Mouse (Mus musculus) liver, embryonic 11.5 days (tissue): ENCODE data around the gene Apom. TPM values are rescaled to one million over a fixed set of nuclear protein-coding genes. Genes with fewer than 3 reads are reported as not detected.
"Not testable (repeated sequence)": the region's sequence is repeated elsewhere in the genome, so short reads cannot be mapped to it uniquely, and the experiment has no call there.

Source experiments
- ATAC-seq: fragments of 200-750 bp; cut with Nextera tagmentation; replicated peaks from 2 replicates; pipeline ENCODE4 v1.8.0; 2017; ENCODE audit warnings: moderate number of reproducible peaks, mild to moderate bottlenecking, moderate TSS enrichment, moderate library complexity; ENCODE audit not compliant: low FRiP score
- DNase-seq: peaks from one replicate; pipeline ENCODE4 v3.0.0-alpha.2; 2017; ENCODE audit warnings: low spot score
- H3K27ac ChIP-seq: fragments of 300-500 bp; sonication (generic); 2 replicates; pipeline ENCODE4 v1.5.1; 2014; ENCODE audit warnings: mild to moderate bottlenecking, low read depth, low read length, control low read depth
- H3K27me3 ChIP-seq: fragments of 300-500 bp; sonication (generic); replicated peaks from 2 replicates; pipeline ENCODE4 v1.6.1; 2014; ENCODE audit warnings: low read length, mixed read lengths; ENCODE audit not compliant: control insufficient read depth, insufficient read depth
- H3K36me3 ChIP-seq: fragments of 300-500 bp; sonication (generic); 2 replicates; pipeline ENCODE4 v1.6.1; 2014; ENCODE audit warnings: mild to moderate bottlenecking, low read length, moderate library complexity, mixed read lengths; ENCODE audit not compliant: control insufficient read depth, insufficient read depth
- H3K4me1 ChIP-seq: fragments of 300-500 bp; sonication (generic); replicated peaks from 2 replicates; pipeline ENCODE4 v1.6.1; 2014; ENCODE audit warnings: low read length, mixed read lengths; ENCODE audit not compliant: control insufficient read depth, insufficient read depth
- H3K4me2 ChIP-seq: fragments of 300-500 bp; sonication (generic); 2 replicates; pipeline ENCODE4 v1.6.1; 2014; ENCODE audit warnings: mild to moderate bottlenecking, control low read depth, moderate library complexity
- H3K4me3 ChIP-seq: fragments of 300-500 bp; sonication (generic); 2 replicates; pipeline ENCODE4 v1.5.1; 2014; ENCODE audit warnings: low read depth, low read length, control low read depth
- H3K9ac ChIP-seq: fragments of 300-500 bp; sonication (generic); 2 replicates; pipeline ENCODE4 v1.6.1; 2014; ENCODE audit warnings: low read depth, low read length, control low read depth
- H3K9me3 ChIP-seq: fragments of 300-500 bp; sonication (generic); 2 replicates; pipeline ENCODE4 v1.6.1; 2016; ENCODE audit warnings: low read length, inconsistent platforms, mixed read lengths; ENCODE audit not compliant: control insufficient read depth
- WGBS: fragments of 180-500 bp; shearing (Covaris S2); extraction: QIAGEN DNeasy Blood & Tissue Kit; methylation state at CpG from one replicate; pipeline ENCODE4 v1.1.7; 2014; 5-methylcytosine and 5-hydroxymethylcytosine counted together
- polyA plus RNA-seq: library from polyadenylated mRNA; unstranded; fragments of >200 nt; fragmentation: Nextera tagmentation; extraction: Ambion mirVana; gene quantifications from 2 replicates; pipeline ENCODE4 v1.2.1, GENCODE M21; 2014

The Apom gene
- polyA plus RNA-seq, 1 experiment from 2014 or later: 429 TPM

- DNase-seq (no peak), ATAC-seq (no peak)
- Histone ChIP-seq H3K27me3 (no peaks in the 10 kb centered on the region), H3K9me3 (no peaks in the 10 kb centered on the region), H3K9ac (peak overlapping the region; percentile 79), H3K4me3 (peak overlapping the region; percentile 63), H3K4me1 (peaks cover 20% of the 10 kb centered on the region), H3K36me3 (peaks cover 6% of the 10 kb centered on the region; the same call in 1 of the 2 replicates), H3K27ac (peak overlapping the region; percentile 77; the same call in 1 of the 2 replicates), H3K4me2 (peak overlapping the region; percentile 85)
- WGBS: 50% methylated on average over 13 of the region's 13 CpGs
Measured at GRCm38 (mm10) chr17:35127017-35127416, 4.8 kb downstream of the Apom start.

DNA sequence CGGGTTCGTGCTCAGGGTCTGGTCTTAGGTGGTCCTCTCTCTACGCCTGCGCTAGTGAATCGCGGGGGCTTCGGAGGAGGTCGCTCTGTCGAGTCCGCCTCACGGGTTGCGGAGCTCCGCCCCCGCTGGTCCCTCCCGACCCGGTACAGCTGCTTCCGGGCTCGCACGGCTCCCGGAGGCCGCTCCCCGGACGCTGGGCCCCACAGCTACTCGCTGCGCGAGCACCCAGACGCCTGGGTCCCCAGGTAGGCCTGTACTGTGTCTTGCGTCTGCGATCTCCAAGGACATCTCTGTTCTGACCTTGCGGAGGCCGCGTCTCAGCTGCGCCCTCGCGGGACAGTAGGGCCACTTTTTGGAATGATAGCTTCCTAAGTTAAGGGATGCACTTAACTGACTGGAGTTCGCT is 5.6 kb downstream of the Apom start, which contains the start of gene D17H6S53E:
TSS of gene D17H6S53E (plus strand) at position 168 of the 406 bp plus-strand sequence.
- DNase-seq (peak; percentile 79), ATAC-seq (peak; percentile 79)
- H3K9ac ChIP-seq: peak within 1 kb of the TSS; percentile 79
- H3K27me3 ChIP-seq: no peaks in the 10 kb centered on the region
- peaks cover 6% of the 10 kb centered on the region; the same call in 1 of the 2 replicates for H3K36me3 ChIP-seq
- H3K4me3 ChIP-seq: peak within 1 kb of the TSS; percentile 63
- under 1% methylated on average over 36 of the region's 36 CpGs for WGBS
- no peaks in the 10 kb centered on the region for H3K9me3 ChIP-seq
- H3K27ac ChIP-seq: peak within 1 kb of the TSS; percentile 77
- H3K4me1 ChIP-seq: peaks cover 20% of the 10 kb centered on the region
- H3K4me2 ChIP-seq: peak within 1 kb of the TSS; percentile 85

DNA sequence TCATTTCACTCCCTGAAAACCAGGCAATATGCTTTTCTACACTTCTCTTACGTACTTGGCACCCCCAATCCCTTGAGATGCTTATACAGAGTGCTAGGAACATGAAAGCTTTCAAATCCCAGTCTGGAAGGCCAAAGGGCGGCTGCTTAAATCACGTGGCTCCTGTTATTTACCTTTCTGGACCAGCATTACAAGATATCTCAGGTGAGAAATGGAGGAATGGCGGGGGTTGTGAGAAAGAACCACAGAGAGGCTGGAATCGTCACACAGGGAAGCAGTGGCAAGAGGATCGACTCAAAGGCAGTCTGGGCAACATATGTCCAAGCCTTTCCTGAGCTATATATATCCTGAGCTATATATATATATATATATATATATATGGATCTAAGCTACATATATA is 6.3 kb downstream of the Apom start:
- Histone ChIP-seq H3K9me3 (no peaks in the 10 kb centered on the region), H3K4me1 (peaks cover 20% of the 10 kb centered on the region), H3K27me3 (no peaks in the 10 kb centered on the region), H3K36me3 (0 out of 2 replicates have a peak, but pooled peaks cover 6% of the 10 kb centered on the region), H3K4me3 (peak overlapping the region; percentile 63), H3K9ac (peak overlapping the region; percentile 79), H3K27ac (peak overlapping the region; percentile 77), H3K4me2 (peak overlapping the region; percentile 85)
- DNase-seq (no peak), ATAC-seq (no peak)
- 30% methylated on average over 6 of the region's 6 CpGs for WGBS

- Histone ChIP-seq H3K27ac (no peak overlapping the region), H3K9ac (no peak overlapping the region), H3K4me1 (peaks cover 24% of the 10 kb centered on the region), H3K27me3 (no peaks in the 10 kb centered on the region), H3K9me3 (no peaks in the 10 kb centered on the region), H3K4me2 (peak overlapping the region; percentile 85), H3K36me3 (0 out of 2 replicates have a peak, but pooled peaks cover 2% of the 10 kb centered on the region), H3K4me3 (peak overlapping the region; percentile 63; the same call in 1 of the 2 replicates)
- 100% methylated on average over 1 of the region's 1 CpGs for WGBS
- no peak for ATAC-seq
- DNase-seq: no peak
Measured at GRCm38 (mm10) chr17:35125081-35125480, 6.8 kb downstream of the Apom start.

DNA sequence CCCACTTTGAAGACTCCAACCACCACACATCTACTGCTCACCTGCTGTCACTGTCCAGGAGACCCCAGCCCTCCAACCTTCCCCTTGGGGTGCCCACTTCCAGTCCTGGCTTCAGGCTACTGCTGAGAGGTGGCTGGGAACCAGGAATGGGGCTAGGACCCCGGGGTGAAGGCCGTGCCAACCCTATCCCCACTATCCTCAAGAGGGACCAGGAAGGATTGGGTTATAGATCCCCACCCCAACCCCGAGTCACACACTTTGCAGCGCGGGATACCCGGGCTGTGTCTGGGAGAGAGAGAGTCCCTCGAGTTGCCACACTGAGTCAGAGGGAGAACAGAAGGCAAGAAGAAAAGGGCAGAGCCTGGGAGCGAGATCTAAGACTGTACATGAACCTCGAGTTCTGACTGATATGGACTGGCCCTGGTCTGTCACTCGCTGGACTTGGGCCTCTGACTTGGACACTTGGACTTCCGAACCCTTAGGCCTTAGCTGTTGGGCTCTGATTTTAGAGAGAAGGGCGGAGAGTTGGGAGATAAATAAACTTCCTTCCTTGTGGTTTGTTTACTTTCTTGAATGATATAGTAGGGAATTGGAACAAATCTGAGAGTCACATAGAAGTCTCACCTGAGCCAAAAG is 7.5 kb downstream of the Apom start:
- DNase-seq, H3K4me3 ChIP-seq, H3K4me2 ChIP-seq, H3K27ac ChIP-seq, H3K36me3 ChIP-seq, ATAC-seq, H3K9ac ChIP-seq, H3K9me3 ChIP-seq, H3K27me3 ChIP-seq: not testable (repeated sequence)
- H3K4me1 ChIP-seq: peaks cover 26% of the 10 kb centered on the region
- 89% methylated on average over 12 of the region's 12 CpGs for WGBS

DNA sequence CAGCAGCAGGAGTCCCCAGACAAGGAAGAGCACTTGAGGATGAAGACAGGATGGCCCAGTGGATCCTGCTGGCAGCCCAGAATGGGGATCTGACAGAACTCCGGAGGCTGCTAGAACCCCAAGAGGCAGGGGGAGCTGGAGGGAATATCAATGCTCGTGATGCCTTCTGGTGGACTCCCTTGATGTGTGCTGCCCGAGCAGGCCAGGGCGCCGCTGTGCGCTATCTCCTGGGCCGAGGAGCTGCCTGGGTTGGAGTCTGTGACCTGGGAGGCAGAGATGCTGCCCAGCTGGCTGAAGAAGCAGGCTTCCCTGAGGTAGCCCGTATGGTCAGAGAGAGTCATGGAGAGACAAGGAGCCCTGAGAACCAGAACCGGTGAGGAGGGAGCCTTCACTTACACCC is 8.6 kb downstream of the Apom start:
- DNase-seq, H3K27ac ChIP-seq, H3K9ac ChIP-seq, ATAC-seq, H3K4me3 ChIP-seq, H3K4me2 ChIP-seq, H3K36me3 ChIP-seq, H3K9me3 ChIP-seq, H3K27me3 ChIP-seq: not testable (repeated sequence)
- H3K4me1 ChIP-seq: peaks cover 26% of the 10 kb centered on the region
- WGBS: 88% methylated on average over 9 of the region's 9 CpGs

GRCm38 (mm10) chr17:35121871-35122303 is 10.0 kb downstream of the Apom start, which contains the start of gene Csnk2b:
Gene Csnk2b, minus strand, starts transcription at chr17:35122053.
- Histone ChIP-seq H3K36me3 (peaks cover 18% of the 10 kb centered on the region), H3K27me3 (no peaks in the 10 kb centered on the region), H3K4me1 (peaks cover 21% of the 10 kb centered on the region), H3K4me2 (peak within 1 kb of the TSS; percentile 89), H3K4me3 (peak within 1 kb of the TSS; percentile 80), H3K27ac (peak within 1 kb of the TSS; percentile 94), H3K9me3 (no peaks in the 10 kb centered on the region), H3K9ac (peak within 1 kb of the TSS; percentile 83)
- peak; percentile 67 for DNase-seq
- WGBS: 0% methylated on average over 19 of the region's 19 CpGs
- ATAC-seq: no peak

GRCm38 (mm10) chr17:35121143-35121799 is 10.6 kb downstream of the Apom start, which contains the start of gene Gpank1:
Gene Gpank1, plus strand, starts transcription at chr17:35121455.
- Histone ChIP-seq H3K4me2 (peak within 1 kb of the TSS; percentile 89), H3K9me3 (no peaks in the 10 kb centered on the region), H3K4me3 (peak within 1 kb of the TSS; percentile 80), H3K27ac (peak within 1 kb of the TSS; percentile 94), H3K36me3 (peaks cover 18% of the 10 kb centered on the region), H3K9ac (peak within 1 kb of the TSS; percentile 83), H3K27me3 (no peaks in the 10 kb centered on the region), H3K4me1 (peaks cover 16% of the 10 kb centered on the region)
- ATAC-seq: peak; percentile 92
- WGBS: under 1% methylated on average over 50 of the region's 50 CpGs
- peak; percentile 96 for DNase-seq
